Mouse (Mus musculus) MN1 (cell line): ENCODE results near the gene Sertad3.
"Not testable (repeated sequence)": the region's sequence is repeated elsewhere in the genome, so short reads cannot be mapped to it uniquely, and the experiment has no call there.

ENCODE experiments used
- DNase-seq: peaks from one replicate; pipeline ENCODE4 v3.0.0-alpha.2; 2016; ENCODE audit warnings: low spot score

Sertad3 gene

GRCm38 (mm10) chr7:27493022-27493421 lies 19.5 kb downstream of the Sertad3 start:
- DNase-seq: no peak

GRCm38 (mm10) chr7:27493450-27493849 lies 19.9 kb downstream of the Sertad3 start:
- DNase-seq: no peak

GRCm38 (mm10) chr7:27494659-27495367 lies 21.2 kb downstream of the Sertad3 start:
- not testable (repeated sequence) for DNase-seq

GRCm38 (mm10) chr7:27499036-27499435 lies 25.5 kb downstream of the Sertad3 start, which contains the start of gene Prx:
Gene Prx (plus strand): TSS chr7:27499324.
- DNase-seq: no peak

- DNase-seq: no peak
Measured at GRCm38 (mm10) chr7:27501620-27502019, 28.1 kb downstream of the Sertad3 start.

- DNase-seq: peak; percentile 25
Measured at GRCm38 (mm10) chr7:27506765-27507370, 33.3 kb downstream of the Sertad3 start.

GRCm38 (mm10) chr7:27507711-27508647 lies 34.4 kb downstream of the Sertad3 start:
- DNase-seq: peak; percentile 97

- DNase-seq: peak; percentile 75
Measured at GRCm38 (mm10) chr7:27508648-27509005, 35.1 kb downstream of the Sertad3 start.

GRCm38 (mm10) chr7:27510809-27511208 lies 37.2 kb downstream of the Sertad3 start:
- DNase-seq: no peak

GRCm38 (mm10) chr7:27514961-27515360 lies 41.4 kb downstream of the Sertad3 start:
- no peak for DNase-seq

- no peak for DNase-seq
Measured at GRCm38 (mm10) chr7:27518314-27518713, 44.7 kb downstream of the Sertad3 start.

- no peak for DNase-seq
Measured at GRCm38 (mm10) chr7:27520104-27520503, 46.5 kb downstream of the Sertad3 start.

GRCm38 (mm10) chr7:27520599-27520998 lies 47.0 kb downstream of the Sertad3 start:
- DNase-seq: no peak

- DNase-seq: no peak
Measured at GRCm38 (mm10) chr7:27522967-27523366, 49.4 kb downstream of the Sertad3 start, which contains the start of gene Hipk4. Gene Hipk4 (plus strand): TSS chr7:27523267.

GRCm38 (mm10) chr7:27523805-27524204 lies 50.2 kb downstream of the Sertad3 start:
- no peak for DNase-seq

GRCm38 (mm10) chr7:27526039-27526827 lies 52.7 kb downstream of the Sertad3 start:
- DNase-seq: peak; percentile 83
